Mouse (Mus musculus) cerebellum, postnatal 4 days (tissue): Measurements from ENCODE around the gene Mapkapk5.

Source experiments
- DNase-seq, 2 experiments: peaks; one replicate each; pipeline ENCODE4 v3.0.0; 2022; ENCODE audit warnings: low spot score in 2 of 2, mixed read lengths in 1 of 2

Gene Mapkapk5

DNA sequence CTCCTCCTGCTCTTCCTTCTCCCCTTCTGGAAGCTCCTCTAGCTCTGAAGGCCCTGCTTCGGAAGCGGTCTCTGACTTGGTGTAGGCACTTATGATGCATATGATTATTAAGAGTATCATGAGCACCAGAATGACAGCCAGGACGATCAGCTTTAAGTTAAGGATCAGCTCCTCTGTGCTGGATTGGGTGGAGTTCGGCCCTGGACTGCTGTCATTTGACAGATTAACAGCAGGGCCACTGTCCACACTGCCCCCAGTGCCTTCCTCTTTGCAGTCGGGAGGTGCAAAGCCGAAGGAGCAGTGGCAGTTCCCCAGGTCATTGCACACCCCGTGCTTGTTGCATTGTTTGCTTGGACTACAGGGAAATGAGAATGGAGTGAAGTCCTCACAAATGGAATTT, 45.0 kb downstream of the Mapkapk5 start:
- no peak for DNase-seq

DNA sequence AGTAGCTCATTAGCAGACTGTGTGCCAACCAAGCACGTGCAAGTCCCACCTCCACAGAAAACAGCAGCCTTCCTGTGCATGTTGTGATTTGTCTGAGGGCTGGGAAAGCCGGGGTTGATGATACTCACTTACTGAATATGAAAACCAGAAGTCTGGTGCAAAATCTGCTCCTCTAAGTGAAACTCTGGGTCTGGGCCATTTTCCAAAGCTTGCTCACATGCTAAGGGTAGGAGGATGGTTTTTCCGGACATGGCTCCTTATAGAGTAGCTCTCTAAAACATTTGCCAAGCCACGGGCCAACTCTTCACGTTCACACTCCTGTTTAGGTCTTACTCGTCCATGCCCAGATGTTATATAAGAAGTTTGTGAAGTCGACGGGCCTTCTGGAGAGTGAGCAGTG, 52.4 kb downstream of the Mapkapk5 start:
- no peak for DNase-seq

DNA sequence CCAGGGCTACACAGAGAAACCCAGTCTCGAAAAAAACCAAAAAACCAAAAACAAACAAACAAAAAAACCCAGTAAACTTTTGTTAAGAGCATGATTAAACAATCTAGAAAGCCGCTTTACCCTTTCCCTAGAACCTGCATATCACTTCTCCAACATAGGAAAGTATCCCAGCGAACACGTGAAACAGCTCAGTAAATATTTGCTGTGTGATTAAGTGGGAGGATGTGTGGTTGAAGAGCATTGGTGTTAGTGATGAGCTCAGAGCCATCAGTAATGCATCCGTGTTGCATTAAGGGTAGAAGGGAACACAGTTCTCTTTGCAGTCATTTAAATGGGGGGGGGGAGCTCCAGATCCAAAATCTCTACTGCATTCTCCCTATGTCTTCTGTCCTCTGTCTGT, 60.9 kb downstream of the Mapkapk5 start:
- no peak for DNase-seq

DNA sequence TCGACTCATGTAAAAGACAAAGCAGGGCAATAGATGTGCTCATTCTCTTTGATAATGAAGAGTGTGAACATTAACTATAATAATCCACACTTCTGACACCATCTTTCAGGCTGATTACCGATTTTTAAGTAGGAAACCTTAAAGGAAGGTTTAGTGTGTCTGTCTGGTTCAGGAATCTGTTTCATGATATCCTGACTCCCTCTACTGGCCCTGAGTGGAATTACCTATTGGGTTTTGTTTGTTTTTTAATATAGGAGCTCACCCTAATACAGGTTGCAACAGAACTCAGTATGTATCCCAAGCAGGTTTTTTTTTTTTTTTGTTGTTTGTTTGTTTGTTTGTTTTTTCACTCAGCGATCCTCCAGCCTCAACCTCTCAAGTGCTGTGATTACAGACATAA, 68.0 kb downstream of the Mapkapk5 start:
- no peak for DNase-seq

DNA sequence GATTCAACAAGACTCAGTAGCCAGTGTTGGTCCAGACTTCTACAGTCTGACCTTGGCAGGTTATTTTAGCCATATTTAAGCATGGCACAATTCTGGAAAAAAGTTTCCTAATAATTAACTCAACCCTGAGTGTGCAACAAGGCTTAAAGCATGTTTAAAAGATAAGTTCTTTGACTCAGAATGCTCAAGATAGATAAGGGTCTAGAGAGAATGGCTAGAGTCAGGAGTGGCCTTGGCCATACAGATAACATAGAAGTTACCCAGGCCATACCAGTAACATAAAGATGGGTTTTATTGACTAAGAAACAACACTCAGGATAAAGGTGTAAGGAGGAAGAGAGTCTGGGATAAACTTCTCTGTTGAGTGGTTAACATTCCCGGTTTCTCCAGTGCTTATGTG, 69.7 kb downstream of the Mapkapk5 start:
- DNase-seq: no peak
